ENCODE assay signal across 13 mouse cellular contexts in the genomic region with DNA sequence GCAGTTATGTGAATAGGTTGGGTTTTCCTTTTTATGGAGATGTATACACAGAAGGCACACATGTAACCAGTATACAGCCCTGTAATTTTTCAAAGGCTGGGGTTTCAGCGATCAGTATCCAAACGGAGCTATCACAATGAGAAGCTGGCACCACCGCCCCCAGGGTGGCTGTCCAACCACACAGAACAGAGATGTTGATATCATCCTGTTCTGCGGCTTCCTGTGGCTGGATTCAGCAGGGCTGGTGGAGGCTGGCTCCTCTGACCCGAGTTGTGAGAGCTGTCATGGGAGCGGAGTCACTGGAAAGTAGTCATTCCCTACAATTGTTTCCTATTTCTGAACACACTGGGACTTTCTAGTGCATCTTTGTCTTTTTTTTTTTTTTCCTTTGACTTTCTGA. TPM values are rescaled to one million over a fixed set of nuclear protein-coding genes. Genes with fewer than 3 reads are reported as not detected.
DNase-seq lines count a peak whose midpoint lies in the region; ATAC-seq and TF ChIP-seq lines count a peak whose summit lies in the region.
"Had no signal": no experiment of that assay in that cellular context is flagged by ENCODE, and none has a peak within 500 bp of the region (broad histone marks: within the 10 kb centered on the region; RNA-seq: fewer than 3 reads in every experiment).

No protein-coding gene starts in this region.

- no peak overlapping the region for H3K9ac ChIP-seq in forebrain, embryonic 14.5 days (ENCODE audit: low read length)
- H3K9ac ChIP-seq in forebrain, embryonic 15.5 days (replicated peaks) = no peak overlapping the region
- no peak overlapping the region for H3K9ac ChIP-seq in liver, embryonic 12.5 days
- H3K9ac ChIP-seq in liver, postnatal 0 days (replicated peaks) = no peak overlapping the region
- no peak overlapping the region for H3K9ac ChIP-seq in hindbrain, embryonic 14.5 days
- peak overlapping the region; percentile 51 for H3K9ac ChIP-seq in neural tube, embryonic 13.5 days
- H3K9ac ChIP-seq: embryonic facial prominence, embryonic 15.5 days; liver, embryonic 13.5 days had no signal

- WGBS in forebrain, embryonic 14.5 days = 36% methylated on average over 6 of the region's 6 CpGs
- 31% methylated on average over 6 of the region's 6 CpGs for WGBS in forebrain, embryonic 15.5 days
- 15% methylated on average over 6 of the region's 6 CpGs for WGBS in liver, embryonic 12.5 days (ENCODE audit: insufficient replicate concordance)
- WGBS in liver, postnatal 0 days (ENCODE audit: insufficient replicate concordance) = 16% methylated on average over 6 of the region's 6 CpGs
- 15% methylated on average over 6 of the region's 6 CpGs for WGBS in hindbrain, embryonic 14.5 days
- 17% methylated on average over 6 of the region's 6 CpGs for WGBS in neural tube, embryonic 13.5 days

- ATAC-seq in forebrain, embryonic 14.5 days = no peak; the same call in 1 of the 2 replicates
- ATAC-seq in forebrain, embryonic 15.5 days (replicated peaks) = no peak
- ATAC-seq in liver, embryonic 12.5 days = no peak
- no peak for ATAC-seq in liver, postnatal 0 days
- no peak for ATAC-seq in hindbrain, embryonic 14.5 days (ENCODE audit: low FRiP score)
- ATAC-seq in neural tube, embryonic 13.5 days (ENCODE audit: low read depth) = no peak

- no peak for TF ChIP-seq CTCF in liver, postnatal 0 days (IDR thresholded peaks at IDR 0.05; ENCODE audit: low read depth)

- no peaks in the 10 kb centered on the region for H3K9me3 ChIP-seq in forebrain, embryonic 14.5 days (replicated peaks; ENCODE audit: control insufficient read depth, low read length)
- H3K9me3 ChIP-seq in forebrain, embryonic 15.5 days = no peaks in the 10 kb centered on the region
- H3K9me3 ChIP-seq in liver, embryonic 12.5 days (replicated peaks) = no peaks in the 10 kb centered on the region
- H3K9me3 ChIP-seq in liver, postnatal 0 days (ENCODE audit: low read length) = no peaks in the 10 kb centered on the region
- H3K9me3 ChIP-seq in hindbrain, embryonic 14.5 days (ENCODE audit: control insufficient read depth, low read length) = no peaks in the 10 kb centered on the region
- H3K9me3 ChIP-seq in neural tube, embryonic 13.5 days = no peaks in the 10 kb centered on the region
- H3K9me3 ChIP-seq: embryonic facial prominence, embryonic 15.5 days; liver, embryonic 13.5 days had no signal

- no peaks in the 10 kb centered on the region for H3K36me3 ChIP-seq in forebrain, embryonic 14.5 days (ENCODE audit: control insufficient read depth, insufficient read depth, low read length)
- no peaks in the 10 kb centered on the region for H3K36me3 ChIP-seq in forebrain, embryonic 15.5 days
- H3K36me3 ChIP-seq in liver, embryonic 12.5 days = no peaks in the 10 kb centered on the region
- no peaks in the 10 kb centered on the region for H3K36me3 ChIP-seq in liver, postnatal 0 days (replicated peaks; ENCODE audit: insufficient read depth, low read length)
- no peaks in the 10 kb centered on the region for H3K36me3 ChIP-seq in hindbrain, embryonic 14.5 days (replicated peaks; ENCODE audit: control insufficient read depth, insufficient read depth)
- no peaks in the 10 kb centered on the region for H3K36me3 ChIP-seq in neural tube, embryonic 13.5 days
- H3K36me3 ChIP-seq: embryonic facial prominence, embryonic 15.5 days; liver, embryonic 13.5 days had no signal

- no peak for TF ChIP-seq EP300 in liver, postnatal 0 days (IDR thresholded peaks at IDR 0.05; ENCODE audit: low read depth)

- H3K4me3 ChIP-seq in forebrain, embryonic 14.5 days (ENCODE audit: low read depth, low read length) = no peak overlapping the region
- H3K4me3 ChIP-seq in forebrain, embryonic 15.5 days = no peak overlapping the region
- H3K4me3 ChIP-seq in liver, embryonic 12.5 days = no peak overlapping the region
- H3K4me3 ChIP-seq in liver, postnatal 0 days (ENCODE audit: low read depth, low read length) = no peak overlapping the region
- H3K4me3 ChIP-seq in hindbrain, embryonic 14.5 days (replicated peaks; ENCODE audit: low read length) = no peak overlapping the region
- no peak overlapping the region for H3K4me3 ChIP-seq in neural tube, embryonic 13.5 days
- H3K4me3 ChIP-seq: embryonic facial prominence, embryonic 15.5 days; liver, embryonic 13.5 days had no signal

- H3K4me2 ChIP-seq in forebrain, embryonic 14.5 days (ENCODE audit: low read length) = no peak overlapping the region
- H3K4me2 ChIP-seq in forebrain, embryonic 15.5 days (replicated peaks) = no peak overlapping the region
- H3K4me2 ChIP-seq in liver, embryonic 12.5 days = peak overlapping the region; percentile 12; the same call in 1 of the 2 replicates
- H3K4me2 ChIP-seq in liver, postnatal 0 days (ENCODE audit: low read depth, low read length) = no peak overlapping the region
- peak overlapping the region; percentile 20 for H3K4me2 ChIP-seq in hindbrain, embryonic 14.5 days (replicated peaks)
- H3K4me2 ChIP-seq in neural tube, embryonic 13.5 days = peak overlapping the region; percentile 32
- H3K4me2 ChIP-seq: embryonic facial prominence, embryonic 15.5 days; liver, embryonic 13.5 days had no signal

- H3K27me3 ChIP-seq in forebrain, embryonic 14.5 days (replicated peaks; ENCODE audit: control insufficient read depth, insufficient read depth, low read length) = no peaks in the 10 kb centered on the region
- no peaks in the 10 kb centered on the region for H3K27me3 ChIP-seq in forebrain, embryonic 15.5 days
- H3K27me3 ChIP-seq in liver, embryonic 12.5 days (replicated peaks) = peaks cover 27% of the 10 kb centered on the region
- H3K27me3 ChIP-seq in liver, postnatal 0 days (ENCODE audit: insufficient read depth, low read length) = no peaks in the 10 kb centered on the region
- H3K27me3 ChIP-seq in hindbrain, embryonic 14.5 days (ENCODE audit: control insufficient read depth, insufficient read depth, low read length) = no peaks in the 10 kb centered on the region
- H3K27me3 ChIP-seq in neural tube, embryonic 13.5 days = no peaks in the 10 kb centered on the region
- H3K27me3 ChIP-seq: embryonic facial prominence, embryonic 15.5 days had no signal

- peaks cover 11% of the 10 kb centered on the region for H3K4me1 ChIP-seq in forebrain, embryonic 14.5 days (ENCODE audit: control insufficient read depth, insufficient read depth, low read length)
- H3K4me1 ChIP-seq in forebrain, embryonic 15.5 days = peaks cover 24% of the 10 kb centered on the region
- 0 out of 2 replicates have a peak, but pooled peaks cover 5% of the 10 kb centered on the region for H3K4me1 ChIP-seq in liver, embryonic 12.5 days
- H3K4me1 ChIP-seq in liver, postnatal 0 days (ENCODE audit: insufficient read depth) = no peaks in the 10 kb centered on the region
- peaks cover 23% of the 10 kb centered on the region for H3K4me1 ChIP-seq in hindbrain, embryonic 14.5 days (replicated peaks; ENCODE audit: control insufficient read depth, insufficient read depth, low read length)
- peaks cover 32% of the 10 kb centered on the region for H3K4me1 ChIP-seq in neural tube, embryonic 13.5 days (replicated peaks)
- H3K4me1 ChIP-seq: liver, embryonic 13.5 days had no signal

- H3K27ac ChIP-seq in forebrain, embryonic 14.5 days (ENCODE audit: low read depth, low read length) = 0 out of 2 replicates have a peak overlapping the region, but pooled peaks have one; percentile 9
- H3K27ac ChIP-seq in forebrain, embryonic 15.5 days (replicated peaks) = no peak overlapping the region
- no peak overlapping the region for H3K27ac ChIP-seq in liver, embryonic 12.5 days
- no peak overlapping the region for H3K27ac ChIP-seq in liver, postnatal 0 days (ENCODE audit: low read depth)
- H3K27ac ChIP-seq in hindbrain, embryonic 14.5 days = peak overlapping the region; percentile 18; the same call in 1 of the 2 replicates
- H3K27ac ChIP-seq in neural tube, embryonic 13.5 days (replicated peaks) = no peak overlapping the region
- H3K27ac ChIP-seq: embryonic facial prominence, embryonic 15.5 days; liver, embryonic 13.5 days; macrophage had no signal

- no peak for DNase-seq in forebrain, embryonic 14.5 days (ENCODE audit: low spot score)
- DNase-seq in liver, postnatal 0 days = no peak
- DNase-seq in hindbrain, embryonic 14.5 days (ENCODE audit: low spot score) = no peak
- no peak for DNase-seq in lung, postnatal 4 days
- DNase-seq in right cerebral cortex, postnatal 25 days = no peak
- DNase-seq: liver, embryonic 13.5 days; right cerebral cortex, postnatal 4 days had no signal

RNA-seq across cellular contexts. Expression of a gene that starts 10.8 kb away (rescaled TPM):
- polyA plus RNA-seq in forebrain, embryonic 14.5 days (2014; fragmentation: Nextera tagmentation; extraction: Ambion mirVana) = 7.0 and 8.7 TPM in 2 replicates
- 4.9 and 5.1 TPM in 2 replicates for polyA plus RNA-seq in forebrain, embryonic 15.5 days (2015; fragmentation: Nextera tagmentation; extraction: Ambion mirVana)
- 0.05 TPM in 1 of 2 replicates, not detected in the other for polyA plus RNA-seq in liver, embryonic 12.5 days (2016; fragmentation: Nextera tagmentation; extraction: Ambion mirVana)
- polyA plus RNA-seq in liver, postnatal 0 days (2015; fragmentation: Nextera tagmentation; extraction: Ambion mirVana) = not detected in 2 replicates
- 25.6 and 29.1 TPM in 2 replicates for polyA plus RNA-seq in hindbrain, embryonic 14.5 days (2014; fragmentation: Nextera tagmentation; extraction: Ambion mirVana)
- 5.8 and 6.0 TPM in 2 replicates for polyA plus RNA-seq in neural tube, embryonic 13.5 days (2015; fragmentation: Nextera tagmentation; extraction: Ambion mirVana)
- polyA plus RNA-seq: C2C12, macrophage had no signal

RNA-seq across cellular contexts. Expression of a gene that starts 38.3 kb away (rescaled TPM):
- not detected in 2 replicates for polyA plus RNA-seq in forebrain, embryonic 14.5 days (2014; fragmentation: Nextera tagmentation; extraction: Ambion mirVana)
- polyA plus RNA-seq in forebrain, embryonic 15.5 days (2015; fragmentation: Nextera tagmentation; extraction: Ambion mirVana) = not detected in 2 replicates
- polyA plus RNA-seq in liver, embryonic 12.5 days (2016; fragmentation: Nextera tagmentation; extraction: Ambion mirVana) = not detected in 2 replicates
- not detected in 2 replicates for polyA plus RNA-seq in liver, postnatal 0 days (2015; fragmentation: Nextera tagmentation; extraction: Ambion mirVana)
- polyA plus RNA-seq in hindbrain, embryonic 14.5 days (2014; fragmentation: Nextera tagmentation; extraction: Ambion mirVana) = not detected in 2 replicates
- not detected in 2 replicates for polyA plus RNA-seq in neural tube, embryonic 13.5 days (2015; fragmentation: Nextera tagmentation; extraction: Ambion mirVana)
- polyA plus RNA-seq: C2C12; liver, embryonic 13.5 days; macrophage had no signal

Comparison
In these comparisons a context has a peak if more than half of its experiments do, and no peak if none do; other contexts are left out.
1. H3K27ac ChIP-seq: peak in forebrain, embryonic 14.5 days (single experiment) and hindbrain, embryonic 14.5 days (single experiment); none in forebrain, embryonic 15.5 days (single experiment), liver, embryonic 12.5 days (single experiment), liver, postnatal 0 days (single experiment) and neural tube, embryonic 13.5 days (single experiment).
2. H3K4me2 ChIP-seq: peak in liver, embryonic 12.5 days (single experiment), hindbrain, embryonic 14.5 days (single experiment) and neural tube, embryonic 13.5 days (single experiment); none in forebrain, embryonic 14.5 days (single experiment), forebrain, embryonic 15.5 days (single experiment) and liver, postnatal 0 days (single experiment).